Mouse (Mus musculus): ENCODE results near the gene Nbas. TPM values are rescaled to one million over a fixed set of nuclear protein-coding genes. Genes with fewer than 3 reads are reported as not detected.

The Nbas gene
- polyA plus RNA-seq, 1 experiment = 6.9 TPM

GRCm38 (mm10) chr12:13598545-13598944 lies 329.6 kb downstream of the Nbas start:
- Histone ChIP-seq H3K27ac (replicated peaks; ENCODE audit: low read depth, low read length) (no peak overlapping the region), H3K4me3 (ENCODE audit: insufficient read depth, low read depth, low read length) (no peak overlapping the region), H3K4me1 (ENCODE audit: control insufficient read depth, insufficient read depth, insufficient read length, low read length) (no peaks in the 10 kb centered on the region)

GRCm38 (mm10) chr12:13602414-13602813 lies 333.5 kb downstream of the Nbas start:
- Histone ChIP-seq H3K4me1 (ENCODE audit: control insufficient read depth, insufficient read depth, insufficient read length, low read length) (no peaks in the 10 kb centered on the region), H3K27ac (replicated peaks; ENCODE audit: low read depth, low read length) (no peak overlapping the region), H3K4me3 (ENCODE audit: insufficient read depth, low read depth, low read length) (no peak overlapping the region)

GRCm38 (mm10) chr12:13607021-13607420 lies 338.1 kb downstream of the Nbas start:
- H3K4me1 ChIP-seq (ENCODE audit: control insufficient read depth, insufficient read depth, insufficient read length, low read length) = no peaks in the 10 kb centered on the region
- no peak overlapping the region for H3K27ac ChIP-seq (replicated peaks; ENCODE audit: low read depth, low read length)
- H3K4me3 ChIP-seq (ENCODE audit: insufficient read depth, low read depth, low read length) = no peak overlapping the region

GRCm38 (mm10) chr12:13609027-13609426 lies 340.1 kb downstream of the Nbas start:
- no peak overlapping the region for H3K27ac ChIP-seq (replicated peaks; ENCODE audit: low read depth, low read length)
- H3K4me1 ChIP-seq (ENCODE audit: control insufficient read depth, insufficient read depth, insufficient read length, low read length) = no peaks in the 10 kb centered on the region
- H3K4me3 ChIP-seq (ENCODE audit: insufficient read depth, low read depth, low read length) = no peak overlapping the region

- no peaks in the 10 kb centered on the region for H3K4me1 ChIP-seq (ENCODE audit: control insufficient read depth, insufficient read depth, insufficient read length, low read length)
- no peak overlapping the region for H3K4me3 ChIP-seq (ENCODE audit: insufficient read depth, low read depth, low read length)
- no peak overlapping the region for H3K27ac ChIP-seq (replicated peaks; ENCODE audit: low read depth, low read length)
Observed at GRCm38 (mm10) chr12:13613041-13613440, 344.1 kb downstream of the Nbas start.

- Histone ChIP-seq H3K4me1 (ENCODE audit: control insufficient read depth, insufficient read depth, insufficient read length, low read length) (no peaks in the 10 kb centered on the region), H3K27ac (replicated peaks; ENCODE audit: low read depth, low read length) (no peak overlapping the region), H3K4me3 (ENCODE audit: insufficient read depth, low read depth, low read length) (no peak overlapping the region)
Observed at GRCm38 (mm10) chr12:13615661-13616060, 346.7 kb downstream of the Nbas start.

GRCm38 (mm10) chr12:13622150-13622822 lies 353.4 kb downstream of the Nbas start:
- Histone ChIP-seq H3K4me3 (ENCODE audit: insufficient read depth, low read depth, low read length) (no peak overlapping the region), H3K27ac (replicated peaks; ENCODE audit: low read depth, low read length) (no peak overlapping the region), H3K4me1 (ENCODE audit: control insufficient read depth, insufficient read depth, insufficient read length, low read length) (no peaks in the 10 kb centered on the region)

- H3K27ac ChIP-seq (replicated peaks; ENCODE audit: low read depth, low read length) = no peak overlapping the region
- no peaks in the 10 kb centered on the region for H3K4me1 ChIP-seq (ENCODE audit: control insufficient read depth, insufficient read depth, insufficient read length, low read length)
- no peak overlapping the region for H3K4me3 ChIP-seq (ENCODE audit: insufficient read depth, low read depth, low read length)
Observed at GRCm38 (mm10) chr12:13626803-13627706, 358.1 kb downstream of the Nbas start.

Other genes with a start within 250 kb of the Nbas start
- gene Ddx1, start 19.9 kb upstream of the Nbas start, polyA plus RNA-seq (2012; ENCODE audit: insufficient read depth, insufficient read length, missing spikeins) = 46.5 and 50.2 TPM in 2 replicates